Mouse (Mus musculus) heart, postnatal 10 days (tissue): ENCODE results near the gene Ttll12. TPM values are rescaled to one million over a fixed set of nuclear protein-coding genes. Genes with fewer than 3 reads are reported as not detected.
A peak's percentile ranks its signal among the peaks of the same experiment; 100 is the strongest.

Experiments
- DNase-seq, 2 experiments: peaks; one replicate each; pipeline ENCODE4 v3.0.0; 2021
- intact Hi-C: fragments of 180-260 bp; cut with DNase I; formaldehyde crosslinking; loops from one replicate; pipeline ENCODE4 v1.15.1; 2025
- total RNA-seq, 2 experiments: library from RNA; stranded (reverse); gene quantifications; 2 replicates each; pipeline ENCODE4 v1.2.3; 2021

Gene Ttll12
- total RNA-seq, 2 experiments from 2014 or later: 6.4 to 9.0 TPM

- intact Hi-C loops: loop anchor here (5.0 kb wide), 1 partner anchor 37 kb away; the partner anchor contains the start of gene Bik
- DNase-seq: peak; percentile 63 to 73
Observed at GRCm38 (mm10) chr15:83563857-83564651, 30.9 kb downstream of the Ttll12 start.

GRCm38 (mm10) chr15:83563327-83563856, 31.6 kb downstream of the Ttll12 start, which contains the start of the genes Tspo and Mcat:
Gene Tspo (plus strand): TSS chr15:83563592.
Gene Mcat (minus strand): TSS chr15:83563787.
- intact Hi-C loops: loop anchor here (5.0 kb wide), 1 partner anchor 36 kb away; the partner anchor contains the start of gene Bik
- DNase-seq: peak; percentile 67 to 70

- DNase-seq: peak; percentile 92 to 94
- intact Hi-C loops: loop anchor here (5.0 kb wide), 1 partner anchor 35 kb away; the partner anchor contains the start of gene Bik
Observed at GRCm38 (mm10) chr15:83562626-83563270, 32.2 kb downstream of the Ttll12 start.

GRCm38 (mm10) chr15:83560941-83561477, 33.9 kb downstream of the Ttll12 start:
- no peak for DNase-seq
- intact Hi-C loops: loop anchor here (5.0 kb wide), 1 partner anchor 34 kb away; the partner anchor contains the start of gene Bik

GRCm38 (mm10) chr15:83555161-83555974, 39.6 kb downstream of the Ttll12 start:
- intact Hi-C loops: no loop called here
- peak; percentile 91 to 93 for DNase-seq

GRCm38 (mm10) chr15:83553831-83554230, 41.1 kb downstream of the Ttll12 start:
- intact Hi-C loops: no loop called here
- DNase-seq: no peak

- no peak for DNase-seq
- intact Hi-C loops: no loop called here
Observed at GRCm38 (mm10) chr15:83550137-83550536, 44.8 kb downstream of the Ttll12 start.

- intact Hi-C loops: no loop called here
- DNase-seq: no peak
Observed at GRCm38 (mm10) chr15:83547144-83547543, 47.8 kb downstream of the Ttll12 start.

- intact Hi-C loops: no loop called here
- no peak for DNase-seq
Observed at GRCm38 (mm10) chr15:83546029-83546428, 48.9 kb downstream of the Ttll12 start.

- DNase-seq: no peak
- intact Hi-C loops: no loop called here
Observed at GRCm38 (mm10) chr15:83541647-83542287, 53.2 kb downstream of the Ttll12 start.

- DNase-seq: peak; percentile 81 to 83
- intact Hi-C loops: no loop called here
Observed at GRCm38 (mm10) chr15:83539905-83540304, 55.1 kb downstream of the Ttll12 start.

GRCm38 (mm10) chr15:83538855-83539254, 56.1 kb downstream of the Ttll12 start:
- intact Hi-C loops: no loop called here
- no peak for DNase-seq

- intact Hi-C loops: no loop called here
- DNase-seq: no peak
Observed at GRCm38 (mm10) chr15:83535890-83536231, 59.1 kb downstream of the Ttll12 start.

GRCm38 (mm10) chr15:83534960-83535889, 59.7 kb downstream of the Ttll12 start:
- intact Hi-C loops: no loop called here
- peak; percentile 51 to 55 for DNase-seq

- intact Hi-C loops: no loop called here
- no peak for DNase-seq
Observed at GRCm38 (mm10) chr15:83532606-83533005, 62.4 kb downstream of the Ttll12 start.

- intact Hi-C loops: no loop called here
- no peak for DNase-seq
Observed at GRCm38 (mm10) chr15:83531961-83532469, 62.9 kb downstream of the Ttll12 start.

GRCm38 (mm10) chr15:83530688-83531087, 64.3 kb downstream of the Ttll12 start:
- DNase-seq: no peak

GRCm38 (mm10) chr15:83530233-83530632, 64.7 kb downstream of the Ttll12 start:
- DNase-seq: peak; percentile 60 to 62
- intact Hi-C loops: no loop called here

More at GRCm38 (mm10) chr15:83530688-83531087, 64.3 kb downstream of the Ttll12 start:
- intact Hi-C loops: no loop called here
